Mouse (Mus musculus) adrenal gland (tissue): Measurements from ENCODE around the gene Clmn.

Source experiments
- intact Hi-C: fragments of 180-260 bp; cut with DNase I; formaldehyde crosslinking; loops from one replicate; pipeline ENCODE4 v1.15.1; 2025

The Clmn gene

DNA sequence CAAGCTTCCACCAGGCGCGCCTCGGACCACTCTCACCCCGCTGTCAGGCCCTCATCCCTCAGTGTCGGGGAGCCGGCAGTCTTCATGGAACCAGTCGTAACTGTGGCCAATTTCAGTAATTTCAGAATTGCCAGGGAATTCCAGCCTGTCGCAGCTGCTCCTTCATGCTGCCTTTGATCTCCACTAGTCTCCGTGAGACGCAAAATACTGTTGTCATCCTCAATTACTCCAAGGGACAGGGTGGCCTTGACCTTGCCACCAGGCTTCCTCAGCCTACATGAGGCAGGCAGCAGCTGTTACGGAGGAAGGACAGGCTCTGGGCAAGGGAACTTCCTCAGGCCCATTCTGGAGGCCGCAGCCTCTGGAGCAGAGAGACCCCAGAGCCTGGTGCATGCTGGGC lies 15.5 kb upstream of the Clmn start:
- intact Hi-C loops = no loop called here

DNA sequence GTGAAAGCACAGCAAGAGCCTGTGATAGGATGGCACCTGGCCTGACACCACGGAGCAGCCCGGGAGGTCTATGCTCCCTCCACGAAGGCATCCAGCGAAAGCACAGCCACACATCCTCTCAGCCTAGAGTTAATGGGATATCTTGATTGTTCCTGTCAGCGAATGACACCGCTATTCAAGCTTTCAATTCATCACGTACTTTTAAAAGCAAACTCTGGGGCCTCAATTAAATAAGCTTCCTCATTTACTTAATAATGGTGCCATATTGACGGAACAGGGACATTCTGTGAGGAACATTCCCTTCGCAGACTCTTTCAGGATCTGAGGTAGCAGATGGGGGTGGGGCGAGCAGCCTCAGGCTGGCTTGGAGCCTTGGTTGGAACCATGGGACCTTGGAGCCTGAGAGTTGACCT lies 14.7 kb upstream of the Clmn start:
- intact Hi-C loops = no loop called here

DNA sequence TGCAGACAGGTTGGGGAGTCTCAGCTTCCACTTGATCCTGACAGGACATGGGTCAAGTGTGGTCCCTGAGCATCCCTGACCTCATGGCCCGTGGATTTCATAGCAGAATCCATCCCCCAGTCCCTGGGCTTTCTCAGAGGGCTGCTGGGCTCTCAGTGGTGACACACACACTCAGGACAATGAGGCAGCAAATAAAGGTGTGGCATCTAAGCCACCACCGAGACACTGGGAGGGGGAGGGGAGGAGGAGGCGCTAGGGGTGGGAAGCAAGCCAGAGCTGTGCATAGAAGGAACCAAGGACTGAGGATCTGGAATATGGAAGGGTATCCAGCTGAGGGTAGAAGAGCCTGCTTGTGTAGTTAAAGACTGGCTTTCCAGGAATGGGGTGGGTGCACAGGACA lies 11.2 kb upstream of the Clmn start:
- intact Hi-C loops = no loop called here

DNA sequence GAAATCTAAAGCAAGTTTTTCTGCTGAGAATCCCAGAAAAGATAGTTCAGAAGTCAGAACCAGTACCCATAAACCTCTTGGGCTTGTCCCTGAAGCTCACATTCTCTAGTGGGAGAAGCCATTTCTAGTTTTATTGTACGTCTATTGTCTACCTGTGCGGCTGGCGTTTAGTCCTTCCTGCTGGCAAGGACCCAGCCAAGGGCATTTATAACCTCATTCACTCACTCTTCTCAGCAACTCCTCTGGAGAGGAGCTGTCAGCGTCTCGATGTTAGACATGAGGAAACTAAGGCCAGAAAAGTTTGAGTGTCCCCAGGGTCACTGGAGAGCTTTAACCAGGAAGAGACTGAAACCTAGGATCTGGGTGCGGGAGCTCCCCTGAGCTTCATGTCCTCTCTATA lies 7.1 kb upstream of the Clmn start:
- intact Hi-C loops = no loop called here

DNA sequence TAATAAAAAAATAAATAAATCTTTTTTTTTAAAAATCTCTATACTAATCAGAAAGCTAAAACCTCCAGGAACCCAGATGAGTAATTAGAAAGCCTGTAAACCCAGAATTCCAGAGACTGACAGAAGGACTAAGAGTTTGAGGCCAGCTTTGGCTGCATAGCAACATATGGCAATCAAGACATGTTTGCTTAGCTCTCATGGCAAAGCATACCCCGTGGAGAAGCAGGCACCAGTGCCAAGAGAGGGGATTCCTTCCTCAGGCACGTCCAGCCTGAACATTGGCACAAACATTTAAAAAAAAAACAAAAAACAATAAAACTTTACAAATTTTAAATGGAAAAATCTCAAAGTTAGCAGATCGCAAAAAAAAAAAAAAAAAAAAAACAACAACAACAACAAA lies 4.9 kb upstream of the Clmn start:
- intact Hi-C loops = no loop called here

DNA sequence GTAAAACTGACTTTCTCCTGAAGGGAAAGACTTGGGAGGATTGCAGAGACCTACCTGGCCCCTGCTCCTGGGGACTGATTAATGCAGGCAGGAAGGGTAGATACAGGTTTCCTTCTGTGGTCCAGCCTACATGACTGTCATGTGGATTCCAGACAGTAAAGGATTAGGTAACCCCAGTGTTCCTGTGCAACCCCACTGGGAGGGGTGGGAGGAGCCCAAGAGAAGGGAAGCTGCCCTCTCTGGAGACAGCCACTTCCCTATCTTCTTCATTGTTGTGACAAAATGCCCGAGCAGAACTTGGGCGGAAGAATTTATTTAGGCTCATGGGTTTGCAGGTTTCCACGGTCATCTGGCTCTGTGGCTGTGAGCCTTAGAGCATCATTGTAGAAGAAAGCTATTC lies 3.6 kb upstream of the Clmn start:
- intact Hi-C loops = no loop called here

DNA sequence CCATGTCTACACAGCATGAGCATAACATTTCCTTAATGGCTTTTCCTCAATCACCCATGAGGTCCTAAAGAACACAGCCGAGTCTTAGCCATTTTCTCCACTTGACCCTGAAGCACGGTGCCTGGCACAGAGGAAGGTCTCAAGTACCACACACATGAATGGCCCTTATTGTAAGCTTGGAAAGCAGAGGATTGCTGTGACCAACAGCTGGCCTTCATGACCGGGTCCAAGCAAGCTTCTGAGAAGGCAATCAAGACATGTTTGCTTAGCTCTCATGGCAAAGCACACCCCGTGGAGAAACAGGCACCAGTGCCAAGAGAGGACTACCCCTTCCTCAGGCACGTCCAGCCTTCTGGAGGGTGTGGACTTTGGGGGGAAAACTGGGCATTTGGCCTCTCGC lies 3.0 kb upstream of the Clmn start:
- intact Hi-C loops = no loop called here

DNA sequence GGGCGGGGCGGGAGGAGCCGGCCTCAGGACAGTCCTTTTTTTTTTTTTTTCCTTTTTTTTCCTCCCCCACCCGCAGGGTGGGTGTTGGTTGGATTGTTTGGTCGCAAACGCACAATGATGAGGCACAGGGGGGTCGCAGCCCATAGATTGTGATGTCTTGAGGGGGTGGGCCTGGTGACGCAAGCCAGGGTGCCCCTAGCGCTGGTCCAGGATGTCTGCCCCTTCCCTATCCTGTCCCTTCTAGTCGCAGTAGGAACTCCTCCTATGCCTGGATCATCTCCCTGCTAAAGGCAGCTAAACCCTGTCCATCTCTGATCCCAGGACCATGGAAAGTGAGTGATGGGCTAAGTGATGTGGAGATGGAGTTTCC lies 275 bp upstream of the Clmn start:
- intact Hi-C loops = no loop called here

DNA sequence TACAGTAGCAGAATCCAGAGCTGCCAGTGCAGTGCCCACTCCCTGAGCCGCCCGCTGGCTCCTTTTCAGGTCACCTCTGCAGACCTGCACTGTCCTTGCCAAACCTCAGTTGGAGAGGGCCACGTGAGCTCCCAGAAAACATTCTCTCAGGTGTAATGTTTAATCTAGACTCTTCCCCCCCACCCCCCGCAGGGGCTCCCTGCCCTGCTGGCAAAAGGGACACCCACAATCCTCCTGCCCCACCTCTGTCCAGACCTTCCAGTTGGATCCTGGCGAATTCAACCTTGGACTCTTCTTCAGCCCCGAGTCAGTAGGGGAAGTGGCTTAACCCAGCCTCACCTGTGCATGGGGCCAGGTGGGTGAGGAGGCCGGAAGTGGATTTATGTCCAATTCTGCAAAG lies 1.2 kb downstream of the Clmn start:
- intact Hi-C loops = no loop called here

DNA sequence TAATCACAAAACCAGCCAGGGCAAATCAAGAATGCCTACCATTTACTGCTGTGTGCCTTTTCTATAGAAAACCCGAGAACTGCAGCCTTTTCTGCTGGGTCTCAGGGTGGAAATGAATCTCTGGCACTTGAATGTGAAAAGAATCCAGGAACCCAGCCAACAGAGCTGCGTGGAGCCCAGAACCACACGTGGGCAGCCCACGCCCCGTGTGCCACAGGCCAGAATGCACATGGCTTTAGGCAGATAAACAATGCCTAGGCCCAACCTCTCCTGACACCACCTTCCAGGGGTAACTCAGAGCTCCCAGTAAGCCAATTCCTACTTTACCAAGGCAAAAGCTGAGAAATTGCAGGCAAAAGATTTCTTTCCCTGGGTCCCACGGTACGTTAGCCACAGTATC lies 5.7 kb downstream of the Clmn start:
- intact Hi-C loops = no loop called here

DNA sequence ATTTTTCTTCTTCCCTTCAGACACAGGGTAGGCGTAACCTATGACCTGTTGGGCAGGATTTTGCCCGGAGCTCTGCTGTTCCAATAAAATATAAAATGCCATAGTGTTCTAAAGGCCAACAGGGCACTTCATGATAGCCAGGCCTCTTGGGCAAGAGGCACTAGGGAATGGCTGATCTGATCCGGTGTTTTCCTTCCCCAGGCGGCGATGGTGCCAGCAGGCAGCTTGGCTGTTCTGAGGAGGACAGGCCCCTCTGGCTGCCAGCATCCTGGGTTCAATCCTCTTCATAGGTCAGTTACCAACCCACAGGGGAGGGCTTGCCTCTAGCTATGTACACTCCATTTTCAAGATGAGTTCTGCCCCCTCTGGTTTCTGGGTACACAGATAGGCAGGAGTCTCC lies 6.1 kb downstream of the Clmn start:
- intact Hi-C loops = no loop called here

DNA sequence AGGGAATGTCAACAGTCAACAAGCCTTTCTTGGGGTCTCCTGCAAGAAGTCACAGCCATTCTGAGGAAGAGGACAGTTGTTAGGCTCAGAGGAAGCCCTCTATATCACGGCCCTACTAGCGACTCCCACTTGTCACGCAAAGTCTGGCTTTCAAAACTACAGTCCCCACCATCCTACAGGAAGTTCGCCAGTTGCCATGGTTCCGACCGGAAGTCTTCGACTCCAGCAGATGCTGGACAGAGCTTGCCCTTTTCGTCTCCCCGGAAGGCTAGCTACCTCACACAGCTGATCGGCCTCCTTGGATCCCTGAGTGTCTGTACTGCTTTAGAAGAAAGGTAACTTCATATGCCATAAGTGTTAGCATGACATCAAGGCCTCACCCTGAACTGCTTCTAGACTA lies 7.3 kb downstream of the Clmn start:
- intact Hi-C loops = no loop called here

DNA sequence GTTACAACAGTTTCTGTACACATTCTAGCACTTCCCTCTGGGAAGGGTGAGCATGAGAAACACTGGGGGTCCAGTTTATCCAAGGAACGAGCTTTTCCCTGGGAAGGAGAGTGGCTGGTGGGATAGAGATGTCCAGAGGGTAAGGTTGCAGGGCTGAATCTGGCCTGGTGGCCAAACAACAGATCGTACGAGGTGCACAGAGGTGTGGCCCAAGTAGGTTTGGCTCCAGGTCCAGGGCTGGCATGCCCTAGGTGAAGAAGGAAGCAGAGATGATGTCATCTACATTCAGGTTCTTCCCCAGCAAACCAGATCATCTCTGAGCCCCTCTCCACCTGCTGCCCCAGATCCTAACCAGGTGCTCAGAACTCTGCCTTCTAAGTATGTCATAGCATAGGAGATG lies 8.3 kb downstream of the Clmn start:
- intact Hi-C loops = no loop called here

DNA sequence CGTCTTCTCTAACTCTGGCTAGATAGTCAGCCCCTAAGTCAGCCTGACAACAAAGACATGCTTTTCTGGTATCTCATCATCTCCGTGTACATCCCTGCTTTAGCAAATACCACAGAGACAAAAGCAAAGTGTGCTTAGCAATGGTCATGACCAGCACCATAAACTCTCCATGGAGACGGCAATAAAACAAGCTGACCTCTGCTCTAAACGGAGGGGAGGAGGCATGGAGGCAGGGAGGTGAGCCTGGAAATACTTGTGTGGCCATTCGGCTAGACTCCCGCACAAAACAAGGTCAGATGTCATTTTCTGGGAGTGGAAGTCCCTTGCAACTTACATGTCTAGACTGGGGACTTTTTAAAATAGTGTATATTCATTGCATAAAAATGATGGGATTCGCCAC lies 9.3 kb downstream of the Clmn start:
- intact Hi-C loops = no loop called here

DNA sequence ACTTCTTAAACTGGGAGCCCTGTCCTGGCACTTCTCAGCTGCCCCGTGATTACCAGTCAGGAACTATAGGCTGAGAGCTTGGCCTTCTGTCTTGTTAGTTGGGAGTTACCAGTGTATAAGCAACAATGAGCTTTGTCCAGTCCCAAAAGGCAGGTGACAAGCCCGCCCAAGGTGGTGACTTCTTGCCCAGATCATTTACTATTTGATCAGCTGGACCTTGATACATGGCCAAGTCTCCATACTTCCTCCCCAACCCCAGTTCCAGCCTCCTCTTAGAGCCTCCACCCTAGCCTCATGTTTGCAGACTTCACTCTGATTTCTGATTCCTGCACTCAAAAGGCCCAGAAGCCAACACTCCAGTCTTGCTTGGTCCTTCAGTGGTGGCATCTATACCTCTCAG lies 10.1 kb downstream of the Clmn start:
- intact Hi-C loops = no loop called here

DNA sequence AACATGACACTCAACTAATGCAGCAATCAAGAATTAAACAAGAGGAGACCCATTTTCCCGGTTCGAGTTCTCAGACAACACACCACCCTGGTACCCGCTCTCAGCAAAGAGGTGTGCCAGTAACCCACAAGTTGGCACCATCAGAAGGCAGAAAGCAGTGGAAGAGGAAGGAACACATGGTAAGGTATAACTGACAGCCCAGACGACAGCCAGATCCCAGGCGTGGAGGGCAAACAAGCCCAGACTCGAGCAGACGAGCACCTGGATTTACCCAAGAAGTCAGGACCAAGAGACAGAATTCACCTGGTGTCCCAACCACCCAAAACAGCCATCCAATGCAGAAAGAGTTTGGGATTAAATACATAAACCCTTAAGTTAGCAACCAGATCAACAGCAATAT lies 11.5 kb downstream of the Clmn start:
- intact Hi-C loops = no loop called here

DNA sequence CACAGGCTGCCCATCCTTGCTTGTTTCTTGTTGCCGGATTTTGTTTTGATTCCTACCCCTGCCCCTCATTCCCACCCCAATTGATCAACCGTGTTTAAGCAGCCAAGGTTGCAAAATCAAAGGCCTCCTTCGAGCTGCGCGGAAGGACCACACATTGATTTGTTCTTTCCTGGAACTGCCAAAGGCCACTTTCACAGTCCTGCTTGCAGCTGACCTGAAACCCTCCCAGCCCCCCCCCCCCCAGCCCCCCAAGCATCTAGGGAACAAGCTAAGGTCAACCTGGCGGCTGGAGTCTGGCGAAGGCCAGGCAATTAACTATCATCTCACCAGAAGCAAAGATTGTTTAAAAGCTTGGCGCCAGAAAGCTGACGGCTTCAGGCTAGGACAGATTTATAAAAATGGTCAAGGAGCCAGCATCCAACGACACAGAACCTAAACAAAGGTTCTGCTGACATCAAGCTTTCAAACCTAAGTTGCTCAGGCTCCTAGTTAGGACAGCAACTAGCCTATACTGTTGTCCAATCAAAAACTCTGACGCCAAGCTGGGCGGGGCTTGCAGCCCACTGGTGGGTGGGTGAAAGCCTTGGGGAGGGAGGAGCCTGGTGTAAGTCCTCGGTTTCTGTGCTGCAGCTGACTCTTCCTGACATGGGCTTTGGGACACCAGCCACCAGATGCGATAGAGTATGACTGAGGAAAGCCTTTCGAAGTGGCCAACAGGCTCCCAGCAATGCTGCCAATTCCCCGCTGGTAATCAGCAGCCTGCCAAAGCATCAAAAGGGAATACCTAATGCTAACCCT lies 13.0 kb downstream of the Clmn start:
- intact Hi-C loops = no loop called here

DNA sequence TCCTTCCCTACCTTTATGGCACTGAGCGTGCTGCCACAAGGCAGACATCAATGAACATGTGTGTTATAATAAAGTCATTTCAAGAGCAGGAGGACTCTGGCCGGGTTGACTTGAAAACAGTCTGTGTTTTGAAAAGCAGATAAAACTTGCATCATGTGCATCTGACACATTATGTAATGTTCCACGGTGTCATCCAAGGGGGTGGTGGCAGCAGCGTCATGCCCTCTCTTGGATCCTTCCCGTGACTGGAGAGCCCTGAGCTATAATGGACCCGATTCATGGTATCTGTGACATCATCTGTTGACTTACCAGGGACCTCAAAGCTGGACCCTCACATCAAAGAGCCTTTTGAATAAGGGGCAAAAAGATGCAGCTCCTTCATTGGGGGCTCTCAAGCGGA lies 14.8 kb downstream of the Clmn start:
- intact Hi-C loops = no loop called here

DNA sequence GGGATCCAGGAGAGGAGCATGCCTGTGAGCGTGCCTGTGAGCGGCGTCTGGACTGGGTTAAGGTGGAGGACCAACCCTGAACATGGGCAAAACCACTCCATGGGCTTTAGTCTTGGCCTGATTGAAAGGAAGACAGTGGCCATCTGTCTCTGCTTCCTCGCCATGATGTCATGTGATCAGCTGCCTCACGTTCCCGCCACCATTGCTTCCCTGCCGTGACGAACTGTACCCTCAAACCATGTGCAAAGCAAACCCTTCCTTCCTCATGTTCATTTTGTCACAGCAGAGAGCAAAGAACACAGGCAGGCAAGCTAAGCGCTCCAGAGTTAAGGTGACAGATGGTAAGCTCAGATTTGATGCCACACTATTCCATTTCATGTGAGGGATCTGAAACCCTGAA lies 16.2 kb downstream of the Clmn start:
- intact Hi-C loops = no loop called here

DNA sequence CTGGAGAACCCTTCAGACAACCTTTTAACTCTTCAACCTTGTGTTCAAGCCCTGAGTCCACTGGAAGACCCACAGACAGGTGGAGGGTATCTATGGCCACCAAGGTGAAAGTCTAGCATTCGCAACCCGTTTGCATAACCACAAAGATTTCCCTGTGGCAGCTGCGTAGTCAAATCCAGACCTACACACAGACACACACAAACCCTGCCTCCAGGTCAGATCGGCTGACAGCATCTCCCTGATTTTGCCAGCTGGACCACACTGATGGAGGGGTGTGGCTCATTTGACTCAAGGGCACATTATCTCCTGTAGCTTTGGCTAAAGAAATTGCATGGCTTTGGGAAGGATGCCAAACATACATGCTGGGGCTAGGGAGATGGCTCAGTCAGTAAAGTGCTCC lies 17.6 kb downstream of the Clmn start:
- intact Hi-C loops = no loop called here

DNA sequence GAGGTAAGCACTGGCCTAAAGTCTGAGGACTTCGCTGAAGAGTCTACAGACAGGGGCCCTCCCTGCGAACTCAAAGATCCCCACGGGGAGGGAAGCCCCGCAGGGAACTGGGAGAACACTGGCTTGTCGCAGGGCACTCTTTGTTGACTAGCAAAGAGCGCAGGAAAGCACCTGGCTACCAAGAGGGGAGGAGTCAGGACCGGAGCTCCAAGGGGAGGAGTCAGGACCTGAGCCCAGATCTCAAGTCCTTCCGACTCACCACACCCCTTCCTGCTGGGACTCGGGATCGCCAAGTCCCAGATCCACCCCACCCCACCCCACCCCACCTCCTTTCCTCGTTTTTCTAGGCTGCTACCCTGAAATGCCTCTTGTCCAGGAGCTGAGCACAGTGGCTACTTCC lies 19.2 kb downstream of the Clmn start:
- intact Hi-C loops = no loop called here

DNA sequence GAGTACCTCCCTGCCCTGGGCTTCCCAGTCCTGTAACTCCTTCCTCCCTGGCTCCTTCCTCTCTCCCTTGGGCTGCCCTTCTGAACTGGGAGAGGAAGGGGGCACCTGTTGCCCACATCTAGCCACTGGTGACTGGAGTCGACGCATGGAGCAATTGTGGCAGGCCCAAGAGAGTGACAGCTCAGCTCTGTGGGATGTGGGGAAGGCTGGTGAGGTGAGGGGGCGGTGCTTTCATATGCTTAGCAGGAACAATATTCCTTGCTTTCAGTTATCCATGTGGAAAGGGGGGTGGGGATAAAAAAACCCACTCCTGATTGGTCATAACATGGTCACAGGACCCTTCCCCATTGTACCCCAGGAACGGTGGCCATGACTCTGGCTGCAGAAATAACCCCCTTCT lies 19.9 kb downstream of the Clmn start:
- intact Hi-C loops = loop anchor here (5.0 kb wide), 1 partner anchor 92 kb away; no protein-coding TSS in a partner anchor

DNA sequence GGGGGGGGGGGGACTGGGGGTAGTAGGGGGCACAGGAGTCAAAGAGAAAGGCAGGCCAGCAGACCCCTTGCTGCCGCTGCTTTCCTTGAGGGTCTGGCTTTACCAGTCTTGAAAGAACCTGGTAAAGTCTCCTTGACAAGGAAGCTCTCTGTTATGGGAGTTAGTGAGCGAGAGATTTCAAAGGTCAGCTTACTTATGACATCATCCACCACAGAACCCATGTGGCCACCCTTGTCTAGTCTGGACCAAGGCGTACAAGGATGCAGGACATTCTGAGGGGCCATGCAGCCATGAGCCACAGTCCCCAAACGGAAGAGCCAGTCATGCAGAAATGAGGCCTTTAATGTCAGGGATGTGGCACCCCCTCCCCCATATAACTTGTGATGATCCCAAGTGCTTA lies 20.6 kb downstream of the Clmn start:
- intact Hi-C loops = loop anchor here (5.0 kb wide), 1 partner anchor 93 kb away; no protein-coding TSS in a partner anchor

DNA sequence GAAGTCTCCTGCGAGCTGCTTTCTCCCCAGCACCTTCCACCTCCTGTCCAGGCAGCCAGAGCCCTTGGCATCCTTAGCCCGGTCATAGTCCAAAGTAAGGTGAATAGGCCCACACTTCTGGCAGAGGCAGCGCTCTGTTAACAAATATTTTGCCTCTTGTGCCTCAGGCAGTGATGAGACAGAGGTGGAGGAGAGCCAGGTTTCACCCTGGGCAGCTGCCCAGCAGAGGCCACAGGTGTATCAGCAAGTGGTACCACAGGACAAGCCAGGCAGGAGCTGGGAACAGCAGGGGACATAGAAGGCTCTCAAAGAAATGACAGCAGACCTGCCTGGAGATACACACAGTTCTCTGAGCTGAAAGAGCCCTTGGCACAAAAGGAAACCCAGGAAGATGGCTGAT lies 23.6 kb downstream of the Clmn start:
- intact Hi-C loops = loop anchor here (5.0 kb wide), 1 partner anchor 96 kb away; no protein-coding TSS in a partner anchor
